Mouse (Mus musculus) CH12.LX (cell line): ENCODE data around the gene T2. TPM values are rescaled to one million over a fixed set of nuclear protein-coding genes. Genes with fewer than 3 reads are reported as not detected.

Source experiments
- DNase-seq: peaks from one replicate; pipeline ENCODE4 v3.0.0-alpha.2; 2013; ENCODE audit errors: extremely low read depth
- H3K27ac ChIP-seq: 2 replicates; pipeline ENCODE4 v1.5.1; 2012; ENCODE audit warnings: low read depth, mild to moderate bottlenecking, control low read depth, moderate library complexity; ENCODE audit not compliant: insufficient read depth
- H3K27me3 ChIP-seq: replicated peaks from 2 replicates; pipeline ENCODE3; 2012; ENCODE audit warnings: inconsistent platforms
- H3K36me3 ChIP-seq, 2 experiments: replicated peaks in 1 of 2; 2 replicates each; pipeline versions ENCODE3 to v1.6.1; 2012; ENCODE audit warnings: inconsistent platforms in 1 of 2, low read length in 1 of 2, mild to moderate bottlenecking in 1 of 2, mixed read lengths in 1 of 2, moderate library complexity in 1 of 2; ENCODE audit not compliant: control insufficient read depth in 1 of 2, insufficient read depth in 1 of 2
- H3K4me1 ChIP-seq, 2 experiments: 2 replicates each; pipeline ENCODE4 v1.6.1; 2012; ENCODE audit warnings: inconsistent platforms in 1 of 2, moderate library complexity in 1 of 2; ENCODE audit not compliant: insufficient read depth in 2 of 2, control insufficient read depth in 1 of 2
- H3K4me2 ChIP-seq: 2 replicates; pipeline ENCODE4 v1.6.1; 2012; ENCODE audit warnings: low read depth, mild to moderate bottlenecking, control low read depth; ENCODE audit not compliant: poor library complexity, insufficient read depth, severe bottlenecking
- H3K4me3 ChIP-seq, 3 experiments: fragments of 150-350 bp in 1 of 3; sonication (generic) in 1 of 3; replicated peaks in 1 of 3; 2 replicates each; pipeline versions ENCODE3 to v1.5.1; 2011 to 2012; ENCODE audit warnings: low read depth in 2 of 3, low read length in 2 of 3, mild to moderate bottlenecking in 2 of 3, moderate library complexity in 2 of 3, control low read depth in 1 of 3, improper control_type of control experiment in 1 of 3, inconsistent platforms in 1 of 3, mixed read lengths in 1 of 3; ENCODE audit not compliant: poor library complexity in 1 of 3
- H3K79me2 ChIP-seq: replicated peaks from 2 replicates; pipeline ENCODE4 v1.6.1; 2012; ENCODE audit warnings: mild to moderate bottlenecking, moderate library complexity; ENCODE audit not compliant: control insufficient read depth, poor library complexity, insufficient read depth, severe bottlenecking; ENCODE audit errors: extremely low read depth
- H3K9ac ChIP-seq: 2 replicates; pipeline ENCODE4 v1.6.1; 2012; ENCODE audit warnings: low read depth, mild to moderate bottlenecking, control low read depth, moderate library complexity; ENCODE audit not compliant: insufficient read depth
- H3K9me3 ChIP-seq: replicated peaks from 2 replicates; pipeline ENCODE3; 2012; ENCODE audit warnings: low read length, inconsistent platforms, mixed read lengths
- BHLHE40 ChIP-seq: IDR thresholded peaks from 2 replicates; pipeline ENCODE4 v1.6.1; 2011; ENCODE audit warnings: mild to moderate bottlenecking, low read depth, low read length, improper control_type of control experiment
- CTCF ChIP-seq, 2 experiments: IDR thresholded peaks in 1 of 2; conservative IDR thresholded peaks in 1 of 2; 2 replicates each; pipeline ENCODE4 v1.5.1; 2011 to 2012; ENCODE audit warnings: low read depth in 2 of 2, low read length in 2 of 2, improper control_type of control experiment in 1 of 2, inconsistent platforms in 1 of 2, mild to moderate bottlenecking in 1 of 2, moderate library complexity in 1 of 2
- E2F4 ChIP-seq: IDR thresholded peaks from 2 replicates; pipeline ENCODE4 v1.6.1; 2011; ENCODE audit warnings: low read depth, low read length, improper control_type of control experiment; ENCODE audit not compliant: insufficient replicate concordance
- ELF1 ChIP-seq: IDR thresholded peaks from 2 replicates; pipeline ENCODE4 v1.6.1; 2014; ENCODE audit warnings: low read depth, mild to moderate bottlenecking, inconsistent platforms, low read length, improper control_type of control experiment
- EP300 ChIP-seq: IDR thresholded peaks from 2 replicates; pipeline ENCODE4 v1.6.1; 2011; ENCODE audit warnings: low read length, improper control_type of control experiment
- ETS1 ChIP-seq: conservative IDR thresholded peaks from 2 replicates; pipeline ENCODE4 v1.6.1; 2012; ENCODE audit warnings: low read depth, mild to moderate bottlenecking, inconsistent platforms, low read length, improper control_type of control experiment, moderate library complexity
- HCFC1 ChIP-seq: IDR thresholded peaks from 2 replicates; pipeline ENCODE4 v1.6.1; 2012; ENCODE audit warnings: low read depth, mild to moderate bottlenecking, inconsistent platforms, low read length, improper control_type of control experiment
- IRF4 ChIP-seq: IDR thresholded peaks from 2 replicates; pipeline ENCODE4 v1.6.1; 2014; ENCODE audit warnings: low read depth, mild to moderate bottlenecking, inconsistent platforms, low read length, improper control_type of control experiment
- JUN ChIP-seq: IDR thresholded peaks from 2 replicates; pipeline ENCODE4 v1.6.1; 2011; ENCODE audit warnings: low read depth, mild to moderate bottlenecking, low read length, improper control_type of control experiment, moderate library complexity; ENCODE audit not compliant: insufficient read depth
- MAZ ChIP-seq: IDR thresholded peaks from 2 replicates; pipeline ENCODE4 v1.6.1; 2012; ENCODE audit warnings: low read depth, mild to moderate bottlenecking, inconsistent platforms, low read length, improper control_type of control experiment, moderate library complexity
- MYC ChIP-seq: IDR thresholded peaks from 2 replicates; pipeline ENCODE4 v1.6.1; 2011; ENCODE audit warnings: low read depth, mild to moderate bottlenecking, improper control_type of control experiment, low read length
- NELFE ChIP-seq: IDR thresholded peaks from 2 replicates; pipeline ENCODE4 v1.6.1; 2011; ENCODE audit warnings: low read depth, low read length, improper control_type of control experiment
- POLR2AphosphoS2 ChIP-seq: IDR thresholded peaks from 2 replicates; pipeline ENCODE4 v1.6.1; 2011; ENCODE audit warnings: low read depth, low read length, improper control_type of control experiment
- RAD21 ChIP-seq: IDR thresholded peaks from 2 replicates; pipeline ENCODE4 v1.6.1; 2011; ENCODE audit warnings: low read depth, mild to moderate bottlenecking, low read length, improper control_type of control experiment, moderate library complexity
- SMC3 ChIP-seq: IDR thresholded peaks from 2 replicates; pipeline ENCODE4 v1.6.1; 2011; ENCODE audit warnings: low read depth, low read length, improper control_type of control experiment
- USF2 ChIP-seq: conservative IDR thresholded peaks from 2 replicates; pipeline ENCODE4 v1.6.1; 2011; ENCODE audit warnings: low read depth, low read length, improper control_type of control experiment
- ZC3H11A ChIP-seq: IDR thresholded peaks from 2 replicates; pipeline ENCODE4 v1.6.1; 2012; ENCODE audit warnings: low read depth, mild to moderate bottlenecking, inconsistent platforms, low read length, improper control_type of control experiment
- ZKSCAN1 ChIP-seq: IDR thresholded peaks from 2 replicates; pipeline ENCODE4 v1.6.1; 2012; ENCODE audit warnings: low read depth, inconsistent platforms, low read length, improper control_type of control experiment, borderline replicate concordance
- ZMIZ1 ChIP-seq: IDR thresholded peaks from 2 replicates; pipeline ENCODE4 v1.6.1; 2012; ENCODE audit warnings: low read depth, mild to moderate bottlenecking, inconsistent platforms, low read length, improper control_type of control experiment
- ZNF384 ChIP-seq: IDR thresholded peaks from 2 replicates; pipeline ENCODE4 v1.6.1; 2012; ENCODE audit warnings: low read depth, low read length, improper control_type of control experiment, inconsistent platforms
- dilution Hi-C: fragments of 300-500 bp; cut with MboI; formaldehyde crosslinking; loops from 2 replicates; pipeline ENCODE4 v1.14.3; 2020; ENCODE audit warnings: low sequenced_read_pairs; ENCODE audit not compliant: extremely low pct_unique_long_range_greater_than_20kb, extremely low pct_ligation_motif_present
- in situ Hi-C: fragments of 300-500 bp; cut with MboI; formaldehyde crosslinking; loops from 3 replicates; pipeline ENCODE4 v1.14.3; 2019; ENCODE audit warnings: low sequenced_read_pairs, low pct_ligation_motif_present, low pct_unique_long_range_greater_than_20kb, mixed read lengths
- polyA plus RNA-seq: library from polyadenylated mRNA; unstranded; fragments of >175 nt; gene quantifications from 2 replicates; pipeline ENCODE4 v1.2.1, GENCODE M21; 2012; ENCODE audit warnings: low read depth; ENCODE audit not compliant: insufficient read length
- total RNA-seq, 2 experiments: library from RNA; depleted of rRNA; stranded (reverse); fragments of 300-350 nt in 1 of 2; fragments of >200 nt in 1 of 2; gene quantifications; 2 replicates each; pipeline ENCODE4 v1.2.3; 2012 to 2014

T2 gene
- total and polyA plus RNA-seq, 3 experiments, result not detected

GRCm38 (mm10) chr17:8341360-8341963 lies 14.3 kb upstream of the T2 start (continued):
- TF ChIP-seq ZC3H11A (no peak), MYC (no peak)

DNA sequence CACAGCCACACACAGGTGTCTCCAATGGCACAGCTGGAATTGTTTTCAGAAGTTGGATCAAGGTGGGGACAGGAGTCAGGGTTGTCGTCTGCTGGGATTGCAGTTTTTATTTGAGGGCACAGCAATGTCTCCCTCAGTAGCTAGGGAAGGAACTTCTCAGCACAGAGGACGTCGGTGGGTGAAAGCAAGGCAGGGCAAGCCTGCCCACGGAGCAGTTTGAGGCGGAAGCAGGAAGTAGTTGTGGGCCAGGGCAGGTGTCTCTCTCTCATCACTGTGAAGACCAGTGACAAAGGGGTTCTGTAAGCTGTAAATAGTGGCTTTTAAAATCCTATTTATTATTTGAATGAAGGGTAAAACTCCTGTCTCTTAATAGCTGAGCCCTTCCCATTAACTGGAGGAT lies 13.1 kb upstream of the T2 start:
- no peak overlapping the region for H3K9ac ChIP-seq
- H3K4me3 ChIP-seq, result no peak overlapping the region
- H3K27me3 ChIP-seq, result no peaks in the 10 kb centered on the region
- H3K27ac ChIP-seq, result no peak overlapping the region
- peaks cover 0 to 19% of the 10 kb centered on the region in 2 experiments for H3K36me3 ChIP-seq
- no peak for TF ChIP-seq ZMIZ1
- TF ChIP-seq ELF1, result no peak
- TF ChIP-seq MAZ, result no peak
- no peak for TF ChIP-seq USF2
- TF ChIP-seq IRF4, result no peak
- no peak for TF ChIP-seq BHLHE40
- TF ChIP-seq HCFC1, result no peak
- no peak for TF ChIP-seq NELFE
- no peak for TF ChIP-seq POLR2AphosphoS2
- TF ChIP-seq E2F4, result no peak
- no peak for TF ChIP-seq ETS1
- no peak for TF ChIP-seq EP300
- H3K9me3 ChIP-seq, result peaks cover 6% of the 10 kb centered on the region
- H3K4me2 ChIP-seq, result no peak overlapping the region
- in situ Hi-C loops (no loop called here), dilution Hi-C loops (no loop called here)
- H3K79me2 ChIP-seq, result no peaks in the 10 kb centered on the region
- H3K4me1 ChIP-seq, result no peaks in the 10 kb centered on the region
- no peak for DNase-seq

DNA sequence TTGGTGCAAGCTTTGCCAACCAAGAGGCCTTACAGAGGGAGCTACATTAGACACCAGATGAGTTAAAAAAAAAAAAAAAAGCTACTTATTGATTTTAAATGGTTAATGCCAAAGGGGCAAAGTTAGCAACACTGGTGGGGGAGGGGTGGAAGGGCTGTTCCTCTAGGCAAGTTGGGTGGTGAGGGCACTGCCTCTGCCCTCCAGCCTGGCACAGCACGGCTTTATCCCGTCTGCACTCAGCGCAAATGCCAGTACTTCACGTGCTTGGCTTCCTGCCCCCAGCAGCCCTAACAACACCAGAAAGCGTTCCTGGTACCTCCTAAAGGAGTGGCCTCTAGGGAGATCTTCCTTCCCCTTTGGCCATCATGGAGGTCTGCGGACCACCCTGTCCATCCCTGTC lies 12.4 kb upstream of the T2 start:
- Histone ChIP-seq H3K4me1 (no peaks in the 10 kb centered on the region), H3K4me3 (no peak overlapping the region), H3K4me2 (no peak overlapping the region), H3K9me3 (peaks cover 6% of the 10 kb centered on the region), H3K36me3 (peaks cover 0 to 18% of the 10 kb centered on the region in 2 experiments), H3K9ac (no peak overlapping the region), H3K27ac (no peak overlapping the region), H3K79me2 (no peaks in the 10 kb centered on the region), H3K27me3 (no peaks in the 10 kb centered on the region)
- in situ Hi-C loops (no loop called here), dilution Hi-C loops (no loop called here)
- TF ChIP-seq EP300 (no peak), ZKSCAN1 (no peak), JUN (no peak), CTCF (conservative IDR thresholded peaks at IDR 0.05 in 1 of 2, IDR thresholded peaks at IDR 0.05 in 1 of 2; ENCODE audit: low read depth in 2 of 2, low read length in 2 of 2) (no peak), RAD21 (no peak), SMC3 (no peak), ZNF384 (no peak)
- DNase-seq, result no peak
